ENCODE assay signal across 11 mouse cellular contexts in the genomic region with DNA sequence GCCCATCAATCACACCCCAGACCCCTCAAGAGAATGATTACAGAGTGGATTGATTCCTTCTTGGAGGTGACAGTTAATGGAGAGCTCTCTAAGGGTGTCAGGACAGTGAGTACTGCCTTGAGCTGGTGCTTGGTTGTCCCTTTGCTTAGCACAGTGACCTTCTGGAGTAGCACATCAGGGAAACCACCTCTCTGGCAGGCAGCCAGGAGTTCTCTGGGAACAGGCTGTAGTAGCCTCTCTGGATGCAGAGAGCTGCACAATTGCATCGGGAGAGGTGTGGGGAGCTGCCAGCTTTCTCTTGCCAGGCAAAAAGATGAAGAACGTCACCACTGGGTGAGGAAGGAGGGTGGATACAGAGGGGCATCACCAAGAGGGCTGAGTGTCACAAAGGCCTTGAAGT.
DNase-seq lines count a peak whose midpoint lies in the region; ATAC-seq lines count a peak whose summit lies in the region.
"Had no signal": no experiment of that assay in that cellular context is flagged by ENCODE, and none has a peak within 500 bp of the region (broad histone marks: within the 10 kb centered on the region; RNA-seq: fewer than 3 reads in every experiment).

No protein-coding gene starts in this region.

- H3K27ac ChIP-seq in hindbrain, embryonic 15.5 days (replicated peaks), result no peak overlapping the region
- no peak overlapping the region for H3K27ac ChIP-seq in hindbrain, embryonic 12.5 days
- H3K27ac ChIP-seq in forebrain, embryonic 11.5 days (ENCODE audit: low read depth, low read length), result no peak overlapping the region
- H3K27ac ChIP-seq: kidney, postnatal 0 days; liver, embryonic 13.5 days had no signal

- WGBS in hindbrain, embryonic 15.5 days, result 58% methylated on average over 2 of the region's 2 CpGs
- 69% methylated on average over 2 of the region's 2 CpGs for WGBS in hindbrain, embryonic 12.5 days
- 83% methylated on average over 2 of the region's 2 CpGs for WGBS in forebrain, embryonic 11.5 days

- no peaks in the 10 kb centered on the region for H3K4me1 ChIP-seq in hindbrain, embryonic 15.5 days (replicated peaks)
- H3K4me1 ChIP-seq in hindbrain, embryonic 12.5 days, result no peaks in the 10 kb centered on the region; the same call in 1 of the 2 replicates
- no peaks in the 10 kb centered on the region for H3K4me1 ChIP-seq in forebrain, embryonic 11.5 days (replicated peaks; ENCODE audit: control insufficient read depth, insufficient read depth, low read length)
- H3K4me1 ChIP-seq: liver, embryonic 13.5 days had no signal

- no peak overlapping the region for H3K4me2 ChIP-seq in hindbrain, embryonic 15.5 days
- H3K4me2 ChIP-seq in hindbrain, embryonic 12.5 days (replicated peaks), result no peak overlapping the region
- no peak overlapping the region for H3K4me2 ChIP-seq in forebrain, embryonic 11.5 days (ENCODE audit: low read depth, low read length, severe bottlenecking)
- H3K4me2 ChIP-seq: liver, embryonic 13.5 days had no signal

- no peak overlapping the region for H3K4me3 ChIP-seq in hindbrain, embryonic 15.5 days
- no peak overlapping the region for H3K4me3 ChIP-seq in hindbrain, embryonic 12.5 days
- no peak overlapping the region for H3K4me3 ChIP-seq in forebrain, embryonic 11.5 days (ENCODE audit: low read depth, low read length)
- H3K4me3 ChIP-seq: liver, embryonic 13.5 days; myocyte had no signal

- no peak overlapping the region for H3K9ac ChIP-seq in hindbrain, embryonic 15.5 days
- H3K9ac ChIP-seq in hindbrain, embryonic 12.5 days, result no peak overlapping the region
- no peak overlapping the region for H3K9ac ChIP-seq in forebrain, embryonic 11.5 days (ENCODE audit: low read length)
- H3K9ac ChIP-seq: liver, embryonic 13.5 days had no signal

- DNase-seq in 416B (ENCODE audit: low read depth), result peak; percentile 40
- peak; percentile 75 for DNase-seq in brain, adult 2 months (ENCODE audit: low read depth, low spot score)
- peak; percentile 55 for DNase-seq in kidney, adult 9 months
- no peak for DNase-seq in natural killer cell, adult 2 months (ENCODE audit: low spot score in 2 of 2)
- no peak for DNase-seq in forebrain, embryonic 11.5 days (ENCODE audit: low spot score)
- no peak for DNase-seq in embryo, embryonic 11 days
- DNase-seq: liver, embryonic 13.5 days had no signal

- peak; percentile 48; the same call in 1 of the 2 replicates for ATAC-seq in hindbrain, embryonic 15.5 days (ENCODE audit: low FRiP score, low read depth)
- ATAC-seq in hindbrain, embryonic 12.5 days (ENCODE audit: low FRiP score), result no peak
- ATAC-seq in forebrain, embryonic 11.5 days (replicated peaks; ENCODE audit: low FRiP score), result no peak

- no peaks in the 10 kb centered on the region for H3K36me3 ChIP-seq in hindbrain, embryonic 15.5 days
- H3K36me3 ChIP-seq in hindbrain, embryonic 12.5 days, result no peaks in the 10 kb centered on the region
- no peaks in the 10 kb centered on the region for H3K36me3 ChIP-seq in forebrain, embryonic 11.5 days (ENCODE audit: control insufficient read depth, insufficient read depth, low read length)
- H3K36me3 ChIP-seq: liver, embryonic 13.5 days had no signal

- no peaks in the 10 kb centered on the region for H3K9me3 ChIP-seq in hindbrain, embryonic 15.5 days
- no peaks in the 10 kb centered on the region for H3K9me3 ChIP-seq in hindbrain, embryonic 12.5 days (replicated peaks)
- no peaks in the 10 kb centered on the region for H3K9me3 ChIP-seq in forebrain, embryonic 11.5 days (ENCODE audit: control insufficient read depth, low read length)
- H3K9me3 ChIP-seq: liver, embryonic 13.5 days had no signal

- H3K27me3 ChIP-seq in hindbrain, embryonic 15.5 days, result no peaks in the 10 kb centered on the region
- no peaks in the 10 kb centered on the region for H3K27me3 ChIP-seq in hindbrain, embryonic 12.5 days
- H3K27me3 ChIP-seq in forebrain, embryonic 11.5 days (ENCODE audit: control insufficient read depth, insufficient read depth, low read length), result no peaks in the 10 kb centered on the region
- H3K27me3 ChIP-seq: liver, embryonic 13.5 days had no signal

Comparison
In these comparisons a context has a peak if more than half of its experiments do, and no peak if none do; other contexts are left out.
1. DNase-seq: peak in 416B (single experiment), brain, adult 2 months (single experiment) and kidney, adult 9 months (single experiment); none in natural killer cell, adult 2 months (0 of 2), forebrain, embryonic 11.5 days (single experiment) and embryo, embryonic 11 days (single experiment).